In the genomic region with DNA sequence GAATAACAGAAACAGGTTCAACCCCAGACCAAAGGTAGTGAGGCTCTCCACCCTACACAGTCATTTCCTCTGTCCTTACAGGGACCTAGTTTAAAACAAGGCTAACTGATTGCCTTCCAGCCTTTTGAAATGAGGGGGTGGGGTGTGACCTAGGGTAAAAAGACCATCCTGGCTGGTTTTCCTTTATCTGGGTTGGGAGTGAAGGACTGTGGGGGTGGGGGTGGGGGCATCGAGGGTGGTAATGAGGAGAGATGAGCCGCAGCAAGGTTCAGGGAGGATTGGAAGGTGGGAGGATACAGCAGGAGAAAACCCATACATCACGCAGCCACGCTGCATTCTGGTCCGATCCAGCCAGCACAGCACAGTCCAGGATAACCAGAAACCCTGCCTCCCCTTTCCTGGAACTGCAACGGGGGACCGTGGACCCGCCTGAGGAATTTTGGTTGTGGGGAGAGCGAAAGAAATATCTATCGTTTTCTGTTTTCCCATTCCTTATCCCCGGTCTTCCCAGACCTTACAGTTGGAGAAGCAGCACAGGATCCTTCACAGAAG, we compare ENCODE assay signal across 10 mouse cellular contexts. TPM values are rescaled to one million over a fixed set of nuclear protein-coding genes. Genes with fewer than 3 reads are reported as not detected.
DNase-seq lines count a peak whose midpoint lies in the region; ATAC-seq and TF ChIP-seq lines count a peak whose summit lies in the region.
"Had no signal": no experiment of that assay in that cellular context is flagged by ENCODE, and none has a peak within 500 bp of the region (broad histone marks: within the 10 kb centered on the region; RNA-seq: fewer than 3 reads in every experiment).

No protein-coding gene starts in this region.

- WGBS in embryonic facial prominence, embryonic 12.5 days = 33% methylated on average over 11 of the region's 11 CpGs
- WGBS in forebrain, embryonic 16.5 days = 21% methylated on average over 11 of the region's 11 CpGs
- 11% methylated on average over 11 of the region's 11 CpGs for WGBS in midbrain, postnatal 0 days

- ATAC-seq in embryonic facial prominence, embryonic 12.5 days (ENCODE audit: insufficient number of reproducible peaks, insufficient read depth, low FRiP score, low TSS enrichment) = no peak
- no peak for ATAC-seq in forebrain, embryonic 16.5 days
- no peak for ATAC-seq in midbrain, postnatal 0 days (ENCODE audit: low FRiP score)
- no peak for ATAC-seq in monocyte, adult 5-6 weeks (replicated peaks; ENCODE audit: insufficient number of reproducible peaks, low FRiP score, low TSS enrichment, poor library complexity, severe bottlenecking)

- H3K36me3 ChIP-seq in embryonic facial prominence, embryonic 12.5 days = no peaks in the 10 kb centered on the region
- H3K36me3 ChIP-seq in forebrain, embryonic 16.5 days (ENCODE audit: control insufficient read depth, insufficient read depth) = no peaks in the 10 kb centered on the region
- H3K36me3 ChIP-seq in midbrain, postnatal 0 days (ENCODE audit: insufficient read depth, low read length) = peaks cover 6% of the 10 kb centered on the region

- no peak overlapping the region for H3K4me2 ChIP-seq in embryonic facial prominence, embryonic 12.5 days (replicated peaks)
- peak overlapping the region; percentile 91 for H3K4me2 ChIP-seq in forebrain, embryonic 16.5 days (ENCODE audit: low read length)
- peak overlapping the region; percentile 98 for H3K4me2 ChIP-seq in midbrain, postnatal 0 days (ENCODE audit: low read depth, low read length, poor library complexity, severe bottlenecking)

- DNase-seq in left cerebral cortex, adult 2 months (ENCODE audit: extremely low spot score in 1 of 2, low spot score in 2 of 2) = no peak
- DNase-seq in left cerebral cortex, adult 8-10 months (ENCODE audit: low spot score in 2 of 2) = no peak
- DNase-seq in midbrain, postnatal 0 days (ENCODE audit: low spot score) = no peak
- DNase-seq in cerebellum, postnatal 36 days = no peak
- DNase-seq: thymus, postnatal 14 days had no signal

- no peak overlapping the region; the same call in 1 of the 2 replicates for H3K9ac ChIP-seq in embryonic facial prominence, embryonic 12.5 days
- peak overlapping the region; percentile 53 for H3K9ac ChIP-seq in forebrain, embryonic 16.5 days (replicated peaks; ENCODE audit: low read depth, low read length)
- H3K9ac ChIP-seq in midbrain, postnatal 0 days (replicated peaks; ENCODE audit: low read length, poor library complexity, severe bottlenecking) = peak overlapping the region; percentile 66
- H3K9ac ChIP-seq: liver, embryonic 14.5 days had no signal

- H3K27me3 ChIP-seq in embryonic facial prominence, embryonic 12.5 days = peaks cover 53% of the 10 kb centered on the region
- no peaks in the 10 kb centered on the region for H3K27me3 ChIP-seq in forebrain, embryonic 16.5 days (replicated peaks; ENCODE audit: control insufficient read depth, insufficient read depth, low read length)
- no peaks in the 10 kb centered on the region for H3K27me3 ChIP-seq in midbrain, postnatal 0 days (ENCODE audit: insufficient read depth, low read length)

- TF ChIP-seq CTCF in left cerebral cortex, adult 2 months (IDR thresholded peaks at IDR 0.05) = no peak
- no peak for TF ChIP-seq CTCF in midbrain, postnatal 0 days (IDR thresholded peaks at IDR 0.05)

- H3K9me3 ChIP-seq in embryonic facial prominence, embryonic 12.5 days = no peaks in the 10 kb centered on the region
- no peaks in the 10 kb centered on the region for H3K9me3 ChIP-seq in forebrain, embryonic 16.5 days (ENCODE audit: control insufficient read depth, low read length)
- no peaks in the 10 kb centered on the region for H3K9me3 ChIP-seq in midbrain, postnatal 0 days (ENCODE audit: low read length)

- peak overlapping the region; percentile 60 for H3K27ac ChIP-seq in left cerebral cortex, adult 2 months
- no peak overlapping the region for H3K27ac ChIP-seq in embryonic facial prominence, embryonic 12.5 days
- H3K27ac ChIP-seq in forebrain, embryonic 16.5 days (ENCODE audit: low read length) = peak overlapping the region; percentile 70
- peak overlapping the region; percentile 63 for H3K27ac ChIP-seq in midbrain, postnatal 0 days (ENCODE audit: low read depth, low read length)
- H3K27ac ChIP-seq: liver, embryonic 14.5 days had no signal

- peaks cover 13% of the 10 kb centered on the region; the same call in 1 of the 2 replicates for H3K4me1 ChIP-seq in embryonic facial prominence, embryonic 12.5 days
- H3K4me1 ChIP-seq in forebrain, embryonic 16.5 days (replicated peaks; ENCODE audit: control insufficient read depth, insufficient read depth, low read length) = peaks cover 35% of the 10 kb centered on the region
- peaks cover 17% of the 10 kb centered on the region; the same call in 1 of the 2 replicates for H3K4me1 ChIP-seq in midbrain, postnatal 0 days (ENCODE audit: insufficient read depth, low read length)

- peak overlapping the region; percentile 81 for H3K4me3 ChIP-seq in left cerebral cortex, adult 2 months
- peak overlapping the region; percentile 2; the same call in 1 of the 2 replicates for H3K4me3 ChIP-seq in embryonic facial prominence, embryonic 12.5 days
- peak overlapping the region; percentile 54 for H3K4me3 ChIP-seq in forebrain, embryonic 16.5 days (replicated peaks; ENCODE audit: low read length)
- H3K4me3 ChIP-seq in midbrain, postnatal 0 days (ENCODE audit: low read depth, low read length) = peak overlapping the region; percentile 62

- intact Hi-C loops in left cerebral cortex, adult 2 months (cut with DNase I) = no loop called here

RNA-seq across cellular contexts. Expression of gene Rnd1, which starts 2.2 kb away (rescaled TPM):
- total RNA-seq in left cerebral cortex, adult 2 months (2021) = 10 to 100 TPM; 27.4 to 27.7 TPM
- 10 to 100 TPM; 15.6 to 22.9 (median 20.5) TPM for total RNA-seq in left cerebral cortex, adult 8-10 months (2022)
- 0.57 and 0.91 TPM in 2 replicates for polyA plus RNA-seq in embryonic facial prominence, embryonic 12.5 days (2016; fragmentation: Nextera tagmentation; extraction: Ambion mirVana)
- polyA plus RNA-seq in forebrain, embryonic 16.5 days (2015; fragmentation: Nextera tagmentation; extraction: Ambion mirVana) = 15.5 and 16.4 TPM in 2 replicates
- 34.5 and 42.9 TPM in 2 replicates for total RNA-seq in midbrain, postnatal 0 days (2014; rRNA removed)
- polyA plus RNA-seq in midbrain, postnatal 0 days (2015; fragmentation: Nextera tagmentation; extraction: Ambion mirVana) = 20.7 and 24.9 TPM in 2 replicates
- 1.2 to 2.8 TPM (median 1.5 TPM) in 3 replicates for total RNA-seq in monocyte, adult 5-6 weeks (2017)

RNA-seq across cellular contexts. Expression of gene Ddx23, which starts 12.4 kb away (rescaled TPM):
- 10 to 100 TPM; 84.4 to 90.2 TPM for total RNA-seq in left cerebral cortex, adult 2 months (2021)
- 10 to 100 TPM; 77.3 to 95.7 (median 87.1) TPM for total RNA-seq in left cerebral cortex, adult 8-10 months (2022)
- 28.8 and 29.8 TPM in 2 replicates for polyA plus RNA-seq in embryonic facial prominence, embryonic 12.5 days (2016; fragmentation: Nextera tagmentation; extraction: Ambion mirVana)
- 17.6 and 25.5 TPM in 2 replicates for polyA plus RNA-seq in forebrain, embryonic 16.5 days (2015; fragmentation: Nextera tagmentation; extraction: Ambion mirVana)
- total RNA-seq in midbrain, postnatal 0 days (2014; rRNA removed) = 46.7 and 50.5 TPM in 2 replicates
- polyA plus RNA-seq in midbrain, postnatal 0 days (2015; fragmentation: Nextera tagmentation; extraction: Ambion mirVana) = 14.0 and 20.5 TPM in 2 replicates
- 106 to 143 TPM (median 108 TPM) in 3 replicates for total RNA-seq in monocyte, adult 5-6 weeks (2017)

RNA-seq across cellular contexts. Expression of gene Ccdc65, which starts 32.9 kb away (rescaled TPM):
- total RNA-seq in left cerebral cortex, adult 2 months (2021) = 10 to 100 TPM; 11.2 TPM
- total RNA-seq in left cerebral cortex, adult 8-10 months (2022) = 10 to 100 TPM in 3 of 4 experiments, 1 to 10 TPM in 1; 8.6 to 12.7 (median 11.6) TPM
- polyA plus RNA-seq in embryonic facial prominence, embryonic 12.5 days (2016; fragmentation: Nextera tagmentation; extraction: Ambion mirVana) = 1.1 and 1.2 TPM in 2 replicates
- 2.9 and 4.2 TPM in 2 replicates for polyA plus RNA-seq in forebrain, embryonic 16.5 days (2015; fragmentation: Nextera tagmentation; extraction: Ambion mirVana)
- 6.9 and 9.1 TPM in 2 replicates for total RNA-seq in midbrain, postnatal 0 days (2014; rRNA removed)
- polyA plus RNA-seq in midbrain, postnatal 0 days (2015; fragmentation: Nextera tagmentation; extraction: Ambion mirVana) = 11.4 and 12.3 TPM in 2 replicates
- total RNA-seq in monocyte, adult 5-6 weeks (2017) = not detected in 3 replicates
- total RNA-seq: hematopoietic stem cell, adult 5-6 weeks had no signal

RNA-seq across cellular contexts. Expression of gene Cacnb3, which starts 44.4 kb away (rescaled TPM):
- 100 to 1,000 TPM; 271 to 291 TPM for total RNA-seq in left cerebral cortex, adult 2 months (2021)
- 100 to 1,000 TPM; 212 to 229 (median 221) TPM for total RNA-seq in left cerebral cortex, adult 8-10 months (2022)
- polyA plus RNA-seq in embryonic facial prominence, embryonic 12.5 days (2016; fragmentation: Nextera tagmentation; extraction: Ambion mirVana) = 64.5 and 72.8 TPM in 2 replicates
- polyA plus RNA-seq in forebrain, embryonic 16.5 days (2015; fragmentation: Nextera tagmentation; extraction: Ambion mirVana) = 138 and 168 TPM in 2 replicates
- 211 and 239 TPM in 2 replicates for total RNA-seq in midbrain, postnatal 0 days (2014; rRNA removed)
- 150 and 155 TPM in 2 replicates for polyA plus RNA-seq in midbrain, postnatal 0 days (2015; fragmentation: Nextera tagmentation; extraction: Ambion mirVana)
- 0.68 to 1.3 TPM in 2 of 3 replicates, not detected in the other for total RNA-seq in monocyte, adult 5-6 weeks (2017)
- total RNA-seq: hematopoietic stem cell, adult 5-6 weeks had no signal

RNA-seq across cellular contexts. Expression of gene Fkbp11, which starts 52.9 kb away (rescaled TPM):
- 1 to 10 TPM; 1.9 TPM for total RNA-seq in left cerebral cortex, adult 2 months (2021)
- 1 to 10 TPM; 1.1 to 2.3 (median 2.0) TPM for total RNA-seq in left cerebral cortex, adult 8-10 months (2022)
- polyA plus RNA-seq in embryonic facial prominence, embryonic 12.5 days (2016; fragmentation: Nextera tagmentation; extraction: Ambion mirVana) = 25.1 and 26.3 TPM in 2 replicates
- 3.7 and 5.7 TPM in 2 replicates for polyA plus RNA-seq in forebrain, embryonic 16.5 days (2015; fragmentation: Nextera tagmentation; extraction: Ambion mirVana)
- total RNA-seq in midbrain, postnatal 0 days (2014; rRNA removed) = 1.0 and 2.8 TPM in 2 replicates
- 4.4 and 5.4 TPM in 2 replicates for polyA plus RNA-seq in midbrain, postnatal 0 days (2015; fragmentation: Nextera tagmentation; extraction: Ambion mirVana)
- 0.11 to 2.2 TPM in 2 of 3 replicates, not detected in the other for total RNA-seq in monocyte, adult 5-6 weeks (2017)

Comparison
In these comparisons a context has a peak if more than half of its experiments do, and no peak if none do; other contexts are left out.
1. H3K4me3 ChIP-seq: peak in every context shown above with its lines; median percentile 81 in left cerebral cortex, adult 2 months; 62 in midbrain, postnatal 0 days; 54 in forebrain, embryonic 16.5 days; 2 in embryonic facial prominence, embryonic 12.5 days.